Mouse (Mus musculus) adrenal gland, postnatal 14 days (tissue): Measurements from ENCODE around the gene Pcsk4. TPM values are rescaled to one million over a fixed set of nuclear protein-coding genes. Genes with fewer than 3 reads are reported as not detected.

ENCODE experiments used
- DNase-seq: peaks from one replicate; pipeline ENCODE4 v3.0.0; 2021; ENCODE audit warnings: mixed read lengths
- long read RNA-seq, 2 experiments: library from polyadenylated mRNA; stranded (forward); transcript quantifications; one replicate each; pipeline ENCODE4 v2.0.0; 2021
- total RNA-seq: library from RNA; stranded (reverse); gene quantifications from 2 replicates; pipeline ENCODE4 v1.2.3, GENCODE M21; 2021

Gene Pcsk4
- total RNA-seq, result 3.9 and 4.7 TPM in 2 replicates
- long read RNA-seq, experiment 1, partial matches to known transcripts, result 1 of 7 reads
- long read RNA-seq, experiment 1, other reads (novel, unspliced or antisense), result 6 of 7 reads
- long read RNA-seq, experiment 2, partial matches to known transcripts, result 0 of 5 reads
- long read RNA-seq, experiment 2, other reads (novel, unspliced or antisense), result 5 of 5 reads

- DNase-seq, result peak; percentile 99
Measured at GRCm38 (mm10) chr10:80329273-80330081, at the start of gene Pcsk4, which contains the start of gene Reep6. Pcsk4 (minus strand) TSS chr10:80329498. Reep6 (plus strand) TSS chr10:80329953.

GRCm38 (mm10) chr10:80377716-80378115 lies 48.4 kb upstream of the Pcsk4 start:
- DNase-seq, result peak; percentile 62

- peak; percentile 96 for DNase-seq
Measured at GRCm38 (mm10) chr10:80376160-80376559, 46.9 kb upstream of the Pcsk4 start.

GRCm38 (mm10) chr10:80374063-80374462 lies 44.8 kb upstream of the Pcsk4 start:
- DNase-seq, result peak; percentile 88

GRCm38 (mm10) chr10:80372706-80373105 lies 43.4 kb upstream of the Pcsk4 start:
- DNase-seq, result no peak

GRCm38 (mm10) chr10:80371983-80372382 lies 42.7 kb upstream of the Pcsk4 start:
- DNase-seq, result no peak

- DNase-seq, result peak; percentile 82
Measured at GRCm38 (mm10) chr10:80371411-80371966, 42.2 kb upstream of the Pcsk4 start.

- DNase-seq, result no peak
Measured at GRCm38 (mm10) chr10:80369995-80370747, 40.9 kb upstream of the Pcsk4 start.

- DNase-seq, result no peak
Measured at GRCm38 (mm10) chr10:80368392-80368791, 39.1 kb upstream of the Pcsk4 start.

- DNase-seq, result peak; percentile 40
Measured at GRCm38 (mm10) chr10:80367954-80368353, 38.7 kb upstream of the Pcsk4 start.

- no peak for DNase-seq
Measured at GRCm38 (mm10) chr10:80365736-80366135, 36.4 kb upstream of the Pcsk4 start.

GRCm38 (mm10) chr10:80363734-80364133 lies 34.4 kb upstream of the Pcsk4 start:
- DNase-seq, result no peak

GRCm38 (mm10) chr10:80357994-80358639 lies 28.8 kb upstream of the Pcsk4 start:
- peak; percentile 66 for DNase-seq

- DNase-seq, result no peak
Measured at GRCm38 (mm10) chr10:80357336-80357735, 28.0 kb upstream of the Pcsk4 start.

- no peak for DNase-seq
Measured at GRCm38 (mm10) chr10:80356737-80357136, 27.4 kb upstream of the Pcsk4 start.

- no peak for DNase-seq
Measured at GRCm38 (mm10) chr10:80356001-80356682, 26.8 kb upstream of the Pcsk4 start, which contains the start of gene Plk5. Plk5 (plus strand) TSS chr10:80356459.

GRCm38 (mm10) chr10:80355431-80355830 lies 26.1 kb upstream of the Pcsk4 start:
- no peak for DNase-seq

- DNase-seq, result no peak
Measured at GRCm38 (mm10) chr10:80352727-80353126, 23.4 kb upstream of the Pcsk4 start.

- DNase-seq, result no peak
Measured at GRCm38 (mm10) chr10:80351896-80352295, 22.6 kb upstream of the Pcsk4 start.

GRCm38 (mm10) chr10:80350292-80350691 lies 21.0 kb upstream of the Pcsk4 start:
- DNase-seq, result peak; percentile 92

- DNase-seq, result no peak
Measured at GRCm38 (mm10) chr10:80348981-80349380, 19.7 kb upstream of the Pcsk4 start.
